Mouse (Mus musculus) kidney, embryonic 14.5 days (tissue): ENCODE data around the gene Mcl1. TPM values are rescaled to one million over a fixed set of nuclear protein-coding genes. Genes with fewer than 3 reads are reported as not detected.

Experiments
- ATAC-seq: fragments of 200-750 bp; cut with Nextera tagmentation; 2 replicates; pipeline ENCODE4 v1.8.0; 2017; ENCODE audit warnings: moderate number of reproducible peaks, mild to moderate bottlenecking, moderate TSS enrichment, moderate library complexity; ENCODE audit not compliant: low FRiP score, low TSS enrichment
- H3K27ac ChIP-seq: fragments of 300-500 bp; sonication (generic); 2 replicates; pipeline ENCODE4 v1.5.1; 2014; ENCODE audit warnings: low read depth, mild to moderate bottlenecking, low read length, moderate library complexity, mixed read lengths
- H3K27me3 ChIP-seq: fragments of 300-500 bp; sonication (generic); 2 replicates; pipeline ENCODE4 v1.6.1; 2014; ENCODE audit warnings: mild to moderate bottlenecking, low read length; ENCODE audit not compliant: control insufficient read depth, insufficient read depth
- H3K36me3 ChIP-seq: fragments of 300-500 bp; sonication (generic); 2 replicates; pipeline ENCODE4 v1.6.1; 2014; ENCODE audit warnings: low read length, mixed read lengths; ENCODE audit not compliant: control insufficient read depth, insufficient read depth
- H3K4me1 ChIP-seq: fragments of 300-500 bp; sonication (generic); 2 replicates; pipeline ENCODE4 v1.6.1; 2014; ENCODE audit warnings: low read length, mixed read lengths; ENCODE audit not compliant: control insufficient read depth, insufficient read depth
- H3K4me2 ChIP-seq: fragments of 300-500 bp; sonication (generic); replicated peaks from 2 replicates; pipeline ENCODE4 v1.6.1; 2014; ENCODE audit warnings: low read depth, mild to moderate bottlenecking, low read length
- H3K4me3 ChIP-seq: fragments of 300-500 bp; sonication (generic); 2 replicates; pipeline ENCODE4 v1.5.1; 2014; ENCODE audit warnings: mild to moderate bottlenecking, low read length
- H3K9ac ChIP-seq: fragments of 300-500 bp; sonication (generic); 2 replicates; pipeline ENCODE4 v1.6.1; 2014; ENCODE audit warnings: low read depth, mild to moderate bottlenecking, low read length, moderate library complexity
- H3K9me3 ChIP-seq: fragments of 300-500 bp; sonication (generic); 2 replicates; pipeline ENCODE4 v1.6.1; 2016; ENCODE audit warnings: low read length; ENCODE audit not compliant: control insufficient read depth
- WGBS: fragments of 180-500 bp; shearing (Covaris S2); extraction: QIAGEN DNeasy Blood & Tissue Kit; methylation state at CpG from one replicate; pipeline ENCODE4 v1.1.7; 2014; 5-methylcytosine and 5-hydroxymethylcytosine counted together
- polyA plus RNA-seq: library from polyadenylated mRNA; unstranded; fragments of >200 nt; fragmentation: Nextera tagmentation; extraction: Ambion mirVana; gene quantifications from 2 replicates; pipeline ENCODE4 v1.2.1, GENCODE M21; 2014

The Mcl1 gene
- polyA plus RNA-seq, 1 experiment from 2014 or later, result 76.1 TPM

GRCm38 (mm10) chr3:95700233-95700681, 41.7 kb downstream of the Mcl1 start:
- H3K27ac ChIP-seq, result no peak overlapping the region
- no peaks in the 10 kb centered on the region for H3K9me3 ChIP-seq
- no peak overlapping the region for H3K4me3 ChIP-seq
- no peaks in the 10 kb centered on the region; the same call in 1 of the 2 replicates for H3K36me3 ChIP-seq
- H3K9ac ChIP-seq, result 0 out of 2 replicates have a peak overlapping the region, but pooled peaks have one; percentile 23
- H3K27me3 ChIP-seq, result no peaks in the 10 kb centered on the region
- no peak overlapping the region for H3K4me2 ChIP-seq
- ATAC-seq, result no peak
- H3K4me1 ChIP-seq, result peaks cover 32% of the 10 kb centered on the region
- 56% methylated on average over 6 of the region's 6 CpGs for WGBS

GRCm38 (mm10) chr3:95701085-95701484, 42.5 kb downstream of the Mcl1 start:
- no peak overlapping the region for H3K4me2 ChIP-seq
- no peaks in the 10 kb centered on the region for H3K9me3 ChIP-seq
- H3K4me3 ChIP-seq, result no peak overlapping the region
- no peak for ATAC-seq
- H3K9ac ChIP-seq, result no peak overlapping the region
- 0 out of 2 replicates have a peak overlapping the region, but pooled peaks have one; percentile 11 for H3K27ac ChIP-seq
- H3K4me1 ChIP-seq, result peaks cover 29% of the 10 kb centered on the region
- no peaks in the 10 kb centered on the region; the same call in 1 of the 2 replicates for H3K36me3 ChIP-seq
- 80% methylated on average over 2 of the region's 2 CpGs for WGBS
- H3K27me3 ChIP-seq, result no peaks in the 10 kb centered on the region

DNA sequence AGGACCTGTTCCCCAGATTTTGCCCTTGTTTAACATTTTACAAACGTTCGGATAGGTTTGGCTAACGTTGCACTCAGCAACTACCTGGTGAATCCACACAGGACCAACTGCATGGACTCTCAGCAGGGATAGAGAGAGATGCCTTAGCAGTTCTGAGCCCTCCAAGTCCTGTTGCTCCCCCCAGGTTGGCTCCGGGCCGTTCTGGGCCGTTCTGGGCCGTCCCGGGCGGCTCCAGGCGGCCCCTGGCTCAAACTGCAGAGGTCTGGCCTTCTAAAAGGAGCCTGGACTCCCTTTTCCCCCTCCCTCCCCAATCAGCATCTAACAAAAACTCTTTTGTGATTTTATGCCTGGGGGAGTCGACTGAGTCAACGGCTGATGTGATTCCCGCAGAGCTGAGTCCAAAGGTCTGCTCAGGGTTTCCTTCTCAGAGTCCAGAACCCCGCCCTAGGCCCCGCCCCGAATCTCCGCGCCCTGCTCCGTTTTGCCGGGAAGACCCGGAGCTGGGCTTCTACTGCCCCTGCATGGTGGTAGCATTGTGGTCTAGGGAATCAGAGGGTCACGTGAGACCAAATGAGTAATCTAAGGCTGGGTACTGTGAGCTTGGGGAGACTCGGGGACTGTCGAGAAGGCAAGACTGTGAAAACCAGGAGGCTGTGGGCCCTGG, 43.4 kb downstream of the Mcl1 start:
- peak overlapping the region; percentile 88 for H3K27ac ChIP-seq

DNA sequence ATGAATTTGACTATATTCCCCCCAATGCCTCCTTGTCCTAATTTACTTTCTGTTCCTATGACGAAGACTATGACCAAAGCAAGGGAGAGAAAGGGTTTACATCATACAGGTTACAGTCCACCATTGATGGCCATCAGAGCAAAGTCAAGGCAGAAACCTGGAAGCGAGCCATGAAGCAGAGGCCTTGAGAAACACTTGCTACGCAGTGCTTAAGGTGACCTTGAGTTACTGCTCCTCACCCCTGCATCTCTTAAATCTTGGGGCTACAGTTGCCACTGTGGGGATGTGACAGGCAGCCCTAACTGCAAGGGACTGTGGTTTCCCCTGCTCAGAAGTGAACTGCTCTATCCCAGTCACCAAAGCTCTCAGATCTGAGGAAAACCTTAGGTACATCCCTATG, 44.7 kb downstream of the Mcl1 start:
- Histone ChIP-seq H3K4me3 (no peak overlapping the region), H3K4me1 (peaks cover 20% of the 10 kb centered on the region), H3K9me3 (no peaks in the 10 kb centered on the region), H3K9ac (no peak overlapping the region), H3K27me3 (no peaks in the 10 kb centered on the region), H3K4me2 (no peak overlapping the region), H3K27ac (no peak overlapping the region), H3K36me3 (no peaks in the 10 kb centered on the region; the same call in 1 of the 2 replicates)
- 75% methylated on average over 3 of the region's 3 CpGs for WGBS
- no peak for ATAC-seq

More for the DNA sequence above, 43.4 kb downstream of the Mcl1 start:
- peak overlapping the region; percentile 61 for H3K9ac ChIP-seq
- H3K4me3 ChIP-seq, result peak overlapping the region; percentile 27
- H3K4me2 ChIP-seq, result peak overlapping the region; percentile 60
- no peaks in the 10 kb centered on the region for H3K9me3 ChIP-seq
- WGBS, result 4% methylated on average over 24 of the region's 24 CpGs
- H3K36me3 ChIP-seq, result no peaks in the 10 kb centered on the region; the same call in 1 of the 2 replicates
- peaks cover 20% of the 10 kb centered on the region for H3K4me1 ChIP-seq
- no peaks in the 10 kb centered on the region for H3K27me3 ChIP-seq
- ATAC-seq, result peak; percentile 96

DNA sequence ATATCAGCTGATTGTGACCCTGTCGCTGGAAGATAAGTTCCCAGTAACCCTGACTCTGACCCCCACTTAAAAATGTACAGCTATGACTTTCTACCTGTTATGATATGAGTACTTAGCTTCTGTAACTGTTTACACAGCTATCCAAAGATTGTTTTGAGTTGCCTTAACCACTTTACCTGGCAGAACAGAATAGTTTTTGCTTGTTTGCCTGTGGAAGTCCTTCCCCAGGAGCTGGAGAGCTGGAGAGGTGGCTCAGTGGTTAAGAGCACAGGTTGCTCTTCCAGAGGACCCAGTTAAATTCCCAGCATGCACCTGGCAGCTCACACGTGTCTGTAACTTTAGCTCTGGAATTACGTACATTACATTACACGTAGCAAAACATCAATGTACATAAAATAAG, 46.0 kb downstream of the Mcl1 start:
- WGBS, result 90% methylated on average over 4 of the region's 4 CpGs

GRCm38 (mm10) chr3:95706273-95706672, 47.7 kb downstream of the Mcl1 start:
- Histone ChIP-seq H3K9me3 (no peaks in the 10 kb centered on the region), H3K27me3 (no peaks in the 10 kb centered on the region), H3K9ac (no peak overlapping the region), H3K36me3 (no peaks in the 10 kb centered on the region), H3K4me1 (peaks cover 8% of the 10 kb centered on the region; the same call in 1 of the 2 replicates), H3K4me2 (no peak overlapping the region), H3K27ac (no peak overlapping the region), H3K4me3 (no peak overlapping the region)
- 91% methylated on average over 4 of the region's 4 CpGs for whole genome bisulfite sequencing
- no peak for ATAC-seq

More for the DNA sequence above, 46.0 kb downstream of the Mcl1 start:
- Histone ChIP-seq H3K36me3 (no peaks in the 10 kb centered on the region; the same call in 1 of the 2 replicates), H3K27me3 (no peaks in the 10 kb centered on the region), H3K9me3 (no peaks in the 10 kb centered on the region), H3K4me1 (peaks cover 20% of the 10 kb centered on the region), H3K4me3 (no peak overlapping the region), H3K4me2 (no peak overlapping the region), H3K9ac (no peak overlapping the region), H3K27ac (no peak overlapping the region)
- ATAC-seq, result no peak

DNA sequence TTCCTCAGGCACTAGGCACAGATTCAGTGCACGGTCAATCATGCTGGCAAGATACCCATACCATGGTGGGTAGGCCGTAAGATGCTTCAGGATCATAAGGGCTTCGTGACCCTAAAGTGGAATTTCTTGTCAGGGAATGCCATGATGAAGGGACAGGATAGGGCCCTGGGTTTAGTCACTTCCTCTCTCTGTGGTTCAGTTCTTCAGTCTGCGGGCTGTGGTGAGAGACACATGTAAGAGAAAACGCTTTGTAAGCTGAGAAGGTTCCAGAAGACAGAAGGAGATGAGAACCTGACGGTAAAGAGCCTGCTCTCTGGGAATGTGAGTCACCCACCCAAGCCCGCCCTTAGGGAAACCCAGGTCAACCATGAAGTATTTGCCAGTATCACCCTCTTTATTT, 48.9 kb downstream of the Mcl1 start:
- no peak overlapping the region for H3K9ac ChIP-seq
- H3K27me3 ChIP-seq, result no peaks in the 10 kb centered on the region
- H3K4me1 ChIP-seq, result no peaks in the 10 kb centered on the region
- 76% methylated on average over 7 of the region's 7 CpGs for WGBS
- no peak overlapping the region for H3K4me2 ChIP-seq
- no peak for ATAC-seq
- no peak overlapping the region for H3K4me3 ChIP-seq
- no peak overlapping the region for H3K27ac ChIP-seq
- H3K36me3 ChIP-seq, result no peaks in the 10 kb centered on the region
- no peaks in the 10 kb centered on the region for H3K9me3 ChIP-seq

DNA sequence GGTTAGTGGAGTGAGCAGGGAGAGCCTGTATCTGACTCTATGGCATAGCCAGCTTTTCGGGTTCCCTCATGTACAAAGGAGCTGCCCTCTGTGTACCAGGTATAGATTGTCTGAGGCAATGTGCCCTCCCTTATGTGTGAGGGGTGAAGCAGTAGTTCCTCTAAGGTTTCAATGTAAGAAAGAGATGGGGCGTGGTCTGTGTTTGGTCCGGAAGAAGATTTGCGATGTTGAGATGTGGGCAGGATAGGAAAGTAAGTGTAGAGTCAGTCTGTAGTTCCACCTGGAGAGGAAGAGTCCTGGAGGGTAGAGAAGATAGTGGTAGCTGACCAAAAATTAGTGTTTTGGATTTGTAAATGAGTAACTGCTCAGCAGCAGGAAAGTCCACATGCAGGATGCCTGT, 50.5 kb downstream of the Mcl1 start:
- Histone ChIP-seq H3K4me1 (no peaks in the 10 kb centered on the region), H3K4me3 (no peak overlapping the region), H3K36me3 (no peaks in the 10 kb centered on the region), H3K27me3 (no peaks in the 10 kb centered on the region), H3K9me3 (peaks cover 3% of the 10 kb centered on the region; the same call in 1 of the 2 replicates), H3K27ac (no peak overlapping the region), H3K4me2 (no peak overlapping the region), H3K9ac (no peak overlapping the region)
- 88% methylated on average over 4 of the region's 4 CpGs for WGBS
- no peak for ATAC-seq

GRCm38 (mm10) chr3:95709967-95710366, 51.4 kb downstream of the Mcl1 start:
- H3K4me1 ChIP-seq, result no peaks in the 10 kb centered on the region
- H3K27ac ChIP-seq, result no peak overlapping the region
- no peak overlapping the region for H3K4me3 ChIP-seq
- H3K9ac ChIP-seq, result no peak overlapping the region
- no peaks in the 10 kb centered on the region for H3K36me3 ChIP-seq
- no peak overlapping the region for H3K4me2 ChIP-seq
- ATAC-seq, result no peak
- H3K9me3 ChIP-seq, result peaks cover 3% of the 10 kb centered on the region; the same call in 1 of the 2 replicates
- H3K27me3 ChIP-seq, result no peaks in the 10 kb centered on the region
